Mouse (Mus musculus) megakaryocyte, embryonic 14.5 days (primary cell): ENCODE measurements around the gene Nlrp6. TPM values are rescaled to one million over a fixed set of nuclear protein-coding genes. Genes with fewer than 3 reads are reported as not detected.

Experiments
- H3K27me3 ChIP-seq: replicated peaks from 2 replicates; pipeline ENCODE3; 2012; ENCODE audit warnings: inconsistent platforms
- H3K36me3 ChIP-seq: replicated peaks from 2 replicates; pipeline ENCODE3; 2012; ENCODE audit warnings: low read length, inconsistent platforms, mixed read lengths
- H3K4me1 ChIP-seq: 2 replicates; pipeline ENCODE4 v1.6.1; 2012; ENCODE audit warnings: inconsistent platforms
- H3K4me3 ChIP-seq: replicated peaks from 2 replicates; pipeline ENCODE3; 2012; ENCODE audit warnings: moderate library complexity, mild to moderate bottlenecking, inconsistent platforms
- H3K9me3 ChIP-seq: 2 replicates; pipeline ENCODE4 v1.6.1; 2012; ENCODE audit warnings: inconsistent platforms
- FLI1 ChIP-seq: IDR thresholded peaks from 2 replicates; pipeline ENCODE4 v1.6.1; 2012; ENCODE audit warnings: low read length, inconsistent platforms, mixed read lengths
- GATA1 ChIP-seq: IDR thresholded peaks from 3 replicates; pipeline ENCODE4 v1.6.1; 2012; ENCODE audit warnings: mixed read lengths, low read length, inconsistent platforms, borderline replicate concordance
- polyA plus RNA-seq: library from polyadenylated mRNA; stranded (reverse); fragments of >175 nt; gene quantifications from 2 replicates; pipeline ENCODE4 v1.2.3, GENCODE M21; 2012; ENCODE audit warnings: low replicate concordance; ENCODE audit not compliant: insufficient read depth

Gene Nlrp6
- polyA plus RNA-seq, 1 experiment = 18.0 TPM

- H3K36me3 ChIP-seq = no peaks in the 10 kb centered on the region
- H3K27me3 ChIP-seq = peaks cover 3% of the 10 kb centered on the region
- H3K4me1 ChIP-seq = peaks cover 60% of the 10 kb centered on the region
- H3K4me3 ChIP-seq = peak overlapping the region; percentile 91
- no peaks in the 10 kb centered on the region for H3K9me3 ChIP-seq
- TF ChIP-seq GATA1 (no peak), FLI1 (no peak)
Measured at GRCm38 (mm10) chr7:140908634-140909107, 12.0 kb upstream of the Nlrp6 start.

GRCm38 (mm10) chr7:140912293-140912692, 8.4 kb upstream of the Nlrp6 start:
- no peaks in the 10 kb centered on the region for H3K27me3 ChIP-seq
- H3K36me3 ChIP-seq = no peaks in the 10 kb centered on the region
- peaks cover 67% of the 10 kb centered on the region for H3K4me1 ChIP-seq
- peak overlapping the region; percentile 12 for H3K4me3 ChIP-seq
- no peaks in the 10 kb centered on the region for H3K9me3 ChIP-seq
- TF ChIP-seq FLI1 (no peak), GATA1 (no peak)

- Histone ChIP-seq H3K9me3 (no peaks in the 10 kb centered on the region), H3K4me3 (no peak overlapping the region), H3K4me1 (peaks cover 73% of the 10 kb centered on the region), H3K27me3 (no peaks in the 10 kb centered on the region), H3K36me3 (no peaks in the 10 kb centered on the region)
- TF ChIP-seq GATA1 (no peak), FLI1 (no peak)
Measured at GRCm38 (mm10) chr7:140912846-140913482, 7.7 kb upstream of the Nlrp6 start.

GRCm38 (mm10) chr7:140914031-140914690, 6.5 kb upstream of the Nlrp6 start:
- TF ChIP-seq GATA1 (no peak), FLI1 (no peak)
- H3K4me1 ChIP-seq = peaks cover 74% of the 10 kb centered on the region
- no peaks in the 10 kb centered on the region for H3K9me3 ChIP-seq
- H3K4me3 ChIP-seq = no peak overlapping the region
- H3K36me3 ChIP-seq = no peaks in the 10 kb centered on the region
- H3K27me3 ChIP-seq = no peaks in the 10 kb centered on the region

GRCm38 (mm10) chr7:140919911-140920310, 791 bp upstream of the Nlrp6 start:
- peak overlapping the region; percentile 91 for H3K4me3 ChIP-seq
- H3K27me3 ChIP-seq = no peaks in the 10 kb centered on the region
- peaks cover 27% of the 10 kb centered on the region for H3K36me3 ChIP-seq
- H3K4me1 ChIP-seq = peaks cover 100% of the 10 kb centered on the region
- TF ChIP-seq FLI1 = no peak
- no peak for TF ChIP-seq GATA1
- no peaks in the 10 kb centered on the region for H3K9me3 ChIP-seq

- H3K36me3 ChIP-seq = peaks cover 42% of the 10 kb centered on the region
Measured at GRCm38 (mm10) chr7:140921225-140921975, 698 bp downstream of the Nlrp6 start.

GRCm38 (mm10) chr7:140922398-140923069, 1.8 kb downstream of the Nlrp6 start:
- peak overlapping the region; percentile 91 for H3K4me3 ChIP-seq
- no peaks in the 10 kb centered on the region for H3K27me3 ChIP-seq
- peaks cover 53% of the 10 kb centered on the region for H3K36me3 ChIP-seq
- peaks cover 2% of the 10 kb centered on the region for H3K9me3 ChIP-seq
- TF ChIP-seq GATA1 (no peak), FLI1 (no peak)
- H3K4me1 ChIP-seq = peaks cover 100% of the 10 kb centered on the region

More at GRCm38 (mm10) chr7:140921225-140921975, 698 bp downstream of the Nlrp6 start:
- no peaks in the 10 kb centered on the region for H3K27me3 ChIP-seq
- H3K4me1 ChIP-seq = peaks cover 100% of the 10 kb centered on the region
- peak overlapping the region; percentile 91 for H3K4me3 ChIP-seq
- H3K9me3 ChIP-seq = no peaks in the 10 kb centered on the region
- TF ChIP-seq FLI1 (no peak), GATA1 (peak; percentile 85; the same call in 2 of the 3 replicates)

GRCm38 (mm10) chr7:140923070-140923775, 2.5 kb downstream of the Nlrp6 start:
- H3K27me3 ChIP-seq = no peaks in the 10 kb centered on the region
- peaks cover 60% of the 10 kb centered on the region for H3K36me3 ChIP-seq
- H3K4me1 ChIP-seq = peaks cover 97% of the 10 kb centered on the region
- peaks cover 7% of the 10 kb centered on the region for H3K9me3 ChIP-seq
- TF ChIP-seq FLI1 (no peak), GATA1 (no peak)
- H3K4me3 ChIP-seq = peak overlapping the region; percentile 91

GRCm38 (mm10) chr7:140927181-140927580, 6.5 kb downstream of the Nlrp6 start:
- Histone ChIP-seq H3K36me3 (peaks cover 69% of the 10 kb centered on the region), H3K4me1 (peaks cover 57% of the 10 kb centered on the region), H3K9me3 (peaks cover 15% of the 10 kb centered on the region), H3K27me3 (no peaks in the 10 kb centered on the region), H3K4me3 (no peak overlapping the region)
- no peak for TF ChIP-seq FLI1
- no peak for TF ChIP-seq GATA1
